Mouse (Mus musculus) erythroblast, embryonic 14.5 days (primary cell): ENCODE measurements around the gene Nell1. TPM values are rescaled to one million over a fixed set of nuclear protein-coding genes. Genes with fewer than 3 reads are reported as not detected.

Source experiments
- H3K27me3 ChIP-seq: 2 replicates; pipeline ENCODE4 v1.6.1; 2012; ENCODE audit warnings: inconsistent platforms; ENCODE audit not compliant: control insufficient read depth
- H3K36me3 ChIP-seq: 2 replicates; pipeline ENCODE4 v1.6.1; 2012; ENCODE audit warnings: mild to moderate bottlenecking, inconsistent platforms; ENCODE audit not compliant: control insufficient read depth
- H3K4me1 ChIP-seq: 2 replicates; pipeline ENCODE4 v1.6.1; 2012; ENCODE audit warnings: inconsistent platforms; ENCODE audit not compliant: control insufficient read depth
- H3K4me3 ChIP-seq: replicated peaks from 2 replicates; pipeline ENCODE3; 2012; ENCODE audit warnings: moderate library complexity, mild to moderate bottlenecking, inconsistent platforms
- H3K9me3 ChIP-seq: 2 replicates; pipeline ENCODE4 v1.6.1; 2012; ENCODE audit warnings: low read length, inconsistent platforms, mixed read lengths; ENCODE audit not compliant: control insufficient read depth
- GATA1 ChIP-seq: IDR thresholded peaks from 2 replicates; pipeline ENCODE4 v1.6.1; 2012; ENCODE audit warnings: low read length, inconsistent platforms, mixed read lengths
- TAL1 ChIP-seq: IDR thresholded peaks from 3 replicates; pipeline ENCODE4 v1.6.1; 2012; ENCODE audit warnings: low read length, inconsistent platforms, mixed read lengths
- polyA plus RNA-seq: library from polyadenylated mRNA; stranded (reverse); fragments of >175 nt; gene quantifications from 2 replicates; pipeline ENCODE4 v1.2.3, GENCODE M21; 2012

The Nell1 gene
- polyA plus RNA-seq, 1 experiment: not detected

DNA sequence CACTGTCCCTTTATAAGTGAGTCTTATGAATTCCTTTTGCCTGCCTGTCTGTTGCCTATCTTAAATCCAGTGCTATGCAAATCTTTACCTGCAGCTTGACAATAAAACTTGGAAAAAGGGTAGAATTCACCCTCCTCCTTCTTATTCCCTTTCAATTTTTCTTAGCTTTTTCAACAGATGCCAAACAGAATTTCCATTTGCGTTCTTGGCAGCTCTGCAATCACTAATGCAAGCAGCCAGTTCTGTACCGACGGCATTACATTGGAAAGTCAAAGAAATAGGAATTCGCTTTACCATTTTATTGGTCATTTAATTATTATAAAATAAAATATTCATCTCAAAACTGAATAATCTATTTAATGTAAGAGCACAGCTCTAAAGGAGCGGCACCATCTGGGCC is 781.7 kb downstream of the Nell1 start:
- H3K36me3 ChIP-seq: no peaks in the 10 kb centered on the region
- TF ChIP-seq GATA1: no peak
- no peak for TF ChIP-seq TAL1
- H3K27me3 ChIP-seq: no peaks in the 10 kb centered on the region
- no peaks in the 10 kb centered on the region for H3K4me1 ChIP-seq
- no peak overlapping the region for H3K4me3 ChIP-seq
- no peaks in the 10 kb centered on the region for H3K9me3 ChIP-seq

- no peaks in the 10 kb centered on the region for H3K27me3 ChIP-seq
- H3K36me3 ChIP-seq: no peaks in the 10 kb centered on the region
- no peaks in the 10 kb centered on the region for H3K4me1 ChIP-seq
- H3K9me3 ChIP-seq: peaks cover 2% of the 10 kb centered on the region; the same call in 1 of the 2 replicates
- no peak for TF ChIP-seq GATA1
- no peak for TF ChIP-seq TAL1
- no peak overlapping the region for H3K4me3 ChIP-seq
Measured at GRCm38 (mm10) chr7:50773516-50773915, 798.9 kb downstream of the Nell1 start.

DNA sequence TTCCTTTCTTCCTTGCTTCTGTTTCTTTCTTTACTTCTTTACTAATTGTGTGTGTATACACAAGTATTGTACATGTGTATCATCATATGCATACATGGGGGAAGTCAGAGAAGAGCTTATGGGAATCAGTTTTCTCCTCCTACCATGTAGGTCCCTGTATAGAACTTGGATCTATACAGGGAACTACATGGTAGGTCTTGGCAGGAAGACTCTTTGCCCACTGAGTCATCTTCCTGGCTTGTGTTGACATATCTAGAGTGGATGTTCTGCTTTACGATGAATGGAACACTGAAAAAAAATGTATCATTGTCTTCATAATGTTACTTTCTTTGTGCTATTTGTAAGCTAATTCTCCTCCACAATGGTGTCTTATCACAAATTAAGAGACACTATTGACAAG is 806.4 kb downstream of the Nell1 start:
- Histone ChIP-seq H3K9me3 (no peaks in the 10 kb centered on the region; the same call in 1 of the 2 replicates), H3K4me3 (no peak overlapping the region), H3K4me1 (no peaks in the 10 kb centered on the region), H3K36me3 (no peaks in the 10 kb centered on the region), H3K27me3 (no peaks in the 10 kb centered on the region)
- TF ChIP-seq GATA1: no peak
- TF ChIP-seq TAL1: no peak

DNA sequence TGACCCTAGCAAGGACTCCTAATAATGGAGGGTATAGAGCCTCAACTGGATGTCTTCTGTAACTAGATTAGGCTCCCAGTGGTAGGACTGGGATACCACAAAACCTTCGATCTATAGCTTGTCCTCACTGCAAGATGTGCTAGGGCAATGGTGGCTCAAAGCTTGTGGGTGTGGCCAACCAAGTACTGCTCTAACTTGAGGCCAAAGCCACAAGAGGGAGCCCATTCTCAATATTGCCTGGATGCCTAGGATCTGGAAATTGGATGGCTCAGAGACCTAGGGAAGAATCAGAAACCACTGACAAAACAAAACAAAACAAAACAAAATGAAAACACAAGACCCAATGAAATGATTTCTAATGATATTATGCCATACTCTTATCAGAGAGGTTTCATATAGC is 809.0 kb downstream of the Nell1 start:
- TF ChIP-seq GATA1: no peak
- no peak for TF ChIP-seq TAL1
- Histone ChIP-seq H3K9me3 (no peaks in the 10 kb centered on the region), H3K4me1 (no peaks in the 10 kb centered on the region), H3K36me3 (no peaks in the 10 kb centered on the region), H3K27me3 (no peaks in the 10 kb centered on the region), H3K4me3 (no peak overlapping the region)

DNA sequence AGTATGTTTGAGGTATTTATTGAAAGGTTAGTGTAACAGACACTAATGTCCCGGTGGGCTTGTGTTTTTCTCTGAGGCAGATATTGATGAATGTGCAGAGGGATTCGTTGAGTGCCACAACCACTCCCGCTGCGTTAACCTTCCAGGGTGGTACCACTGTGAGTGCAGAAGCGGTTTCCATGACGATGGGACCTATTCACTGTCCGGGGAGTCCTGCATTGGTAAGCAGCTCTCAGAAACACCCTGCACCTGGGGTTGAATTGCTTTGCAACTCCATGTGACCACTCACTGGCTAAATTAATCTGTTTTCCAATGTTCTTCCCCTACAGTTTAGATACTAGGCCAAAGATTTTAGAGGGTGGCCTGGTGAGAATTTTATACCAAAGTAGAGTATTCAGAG is 851.5 kb downstream of the Nell1 start:
- no peaks in the 10 kb centered on the region for H3K27me3 ChIP-seq
- no peaks in the 10 kb centered on the region for H3K4me1 ChIP-seq
- TF ChIP-seq GATA1 (no peak), TAL1 (no peak)
- no peak overlapping the region for H3K4me3 ChIP-seq
- no peaks in the 10 kb centered on the region for H3K36me3 ChIP-seq
- 0 out of 2 replicates have a peak, but pooled peaks cover 2% of the 10 kb centered on the region for H3K9me3 ChIP-seq

DNA sequence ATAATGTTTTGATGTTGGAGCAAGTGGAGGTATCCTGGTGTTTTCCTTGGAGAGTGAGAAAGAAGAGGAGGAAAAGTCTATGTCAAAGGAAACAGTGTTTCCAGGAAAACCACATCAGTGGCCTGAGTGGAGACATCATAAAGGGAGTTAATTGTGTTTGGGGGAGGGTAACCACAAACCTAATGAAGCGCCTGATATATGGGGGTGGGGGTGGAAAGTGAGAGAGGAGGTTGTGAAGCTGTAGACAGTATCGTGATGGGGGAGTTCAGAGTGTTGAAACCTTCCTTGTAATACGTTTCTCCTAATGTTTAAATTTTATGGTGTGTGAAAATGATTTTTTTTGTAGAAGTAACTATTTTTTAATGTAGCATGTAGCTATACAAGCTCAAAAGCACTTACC is 858.1 kb downstream of the Nell1 start:
- H3K4me3 ChIP-seq: no peak overlapping the region
- no peaks in the 10 kb centered on the region for H3K36me3 ChIP-seq
- no peaks in the 10 kb centered on the region for H3K9me3 ChIP-seq
- H3K27me3 ChIP-seq: no peaks in the 10 kb centered on the region
- no peaks in the 10 kb centered on the region for H3K4me1 ChIP-seq
- TF ChIP-seq GATA1 (no peak), TAL1 (no peak)

DNA sequence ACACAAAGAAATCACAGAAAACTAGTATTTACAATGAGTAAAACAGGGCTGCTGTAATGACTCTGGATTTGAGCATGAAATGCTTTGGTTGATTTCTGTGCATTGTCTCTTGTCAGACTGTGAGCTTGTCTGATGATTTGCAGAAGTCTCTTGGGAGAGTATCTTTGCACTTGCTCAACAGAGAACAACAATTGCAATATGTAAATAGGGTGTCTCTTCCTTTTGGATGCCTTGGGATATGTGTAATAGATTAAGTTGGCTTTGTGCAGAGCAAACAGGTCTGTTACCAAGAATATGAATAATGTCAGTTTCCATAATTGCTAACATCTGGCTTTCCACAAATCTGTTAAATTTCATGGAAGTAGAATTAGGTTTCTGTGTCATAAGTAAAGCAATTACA is 868.0 kb downstream of the Nell1 start:
- Histone ChIP-seq H3K9me3 (no peaks in the 10 kb centered on the region), H3K4me3 (no peak overlapping the region), H3K27me3 (no peaks in the 10 kb centered on the region), H3K4me1 (no peaks in the 10 kb centered on the region), H3K36me3 (no peaks in the 10 kb centered on the region)
- no peak for TF ChIP-seq GATA1
- no peak for TF ChIP-seq TAL1

GRCm38 (mm10) chr7:50847921-50848320 is 873.3 kb downstream of the Nell1 start:
- H3K4me3 ChIP-seq: no peak overlapping the region
- H3K27me3 ChIP-seq: no peaks in the 10 kb centered on the region
- H3K4me1 ChIP-seq: no peaks in the 10 kb centered on the region
- no peaks in the 10 kb centered on the region for H3K9me3 ChIP-seq
- TF ChIP-seq TAL1 (no peak), GATA1 (no peak)
- no peaks in the 10 kb centered on the region for H3K36me3 ChIP-seq

- Histone ChIP-seq H3K36me3 (no peaks in the 10 kb centered on the region), H3K9me3 (no peaks in the 10 kb centered on the region), H3K4me3 (no peak overlapping the region), H3K27me3 (no peaks in the 10 kb centered on the region), H3K4me1 (no peaks in the 10 kb centered on the region)
- TF ChIP-seq TAL1: no peak
- no peak for TF ChIP-seq GATA1
Measured at GRCm38 (mm10) chr7:50850271-50850670, 875.6 kb downstream of the Nell1 start.

GRCm38 (mm10) chr7:50870181-50870580 is 895.5 kb downstream of the Nell1 start:
- Histone ChIP-seq H3K36me3 (no peaks in the 10 kb centered on the region), H3K27me3 (no peaks in the 10 kb centered on the region), H3K9me3 (no peaks in the 10 kb centered on the region), H3K4me3 (no peak overlapping the region), H3K4me1 (no peaks in the 10 kb centered on the region)
- TF ChIP-seq GATA1: no peak
- no peak for TF ChIP-seq TAL1
